Mouse (Mus musculus) kidney, postnatal 10 days (tissue): ENCODE results near the gene Ngp.
"Not testable (repeated sequence)": the region's sequence is repeated elsewhere in the genome, so short reads cannot be mapped to it uniquely, and the experiment has no call there.

Experiments used
- DNase-seq: peaks from one replicate; pipeline ENCODE4 v3.0.0; 2021; ENCODE audit warnings: mixed read lengths

The Ngp gene

GRCm38 (mm10) chr9:110419511-110420112, at the start of gene Ngp:
TSS of gene Ngp (plus strand) at chr9:110419747.
- DNase-seq = no peak

DNA sequence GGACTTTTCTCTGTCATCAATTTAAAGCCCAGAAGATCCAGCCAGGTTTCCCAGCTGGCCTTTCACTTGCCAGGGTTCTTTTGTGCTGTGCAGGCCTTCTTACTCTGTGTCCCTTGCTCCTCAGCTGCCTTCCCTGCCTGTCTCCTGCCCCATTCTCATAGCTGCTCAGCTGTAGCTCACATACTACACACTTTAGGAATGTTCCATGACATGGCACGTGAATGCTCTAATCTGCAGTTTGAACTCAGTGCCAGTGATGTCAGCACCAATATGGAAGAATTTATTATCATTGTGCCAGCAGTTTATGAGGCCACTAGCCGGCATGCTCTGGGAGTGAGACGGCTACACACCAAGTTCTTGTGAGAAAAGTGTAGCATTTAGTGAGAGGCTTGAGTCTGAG, 49.7 kb upstream of the Ngp start:
- DNase-seq = no peak

- no peak for DNase-seq
Observed at GRCm38 (mm10) chr9:110373871-110374270, 45.7 kb upstream of the Ngp start.

GRCm38 (mm10) chr9:110375668-110376067, 43.9 kb upstream of the Ngp start:
- no peak for DNase-seq

- not testable (repeated sequence) for DNase-seq
Observed at GRCm38 (mm10) chr9:110377655-110378054, 41.9 kb upstream of the Ngp start.

DNA sequence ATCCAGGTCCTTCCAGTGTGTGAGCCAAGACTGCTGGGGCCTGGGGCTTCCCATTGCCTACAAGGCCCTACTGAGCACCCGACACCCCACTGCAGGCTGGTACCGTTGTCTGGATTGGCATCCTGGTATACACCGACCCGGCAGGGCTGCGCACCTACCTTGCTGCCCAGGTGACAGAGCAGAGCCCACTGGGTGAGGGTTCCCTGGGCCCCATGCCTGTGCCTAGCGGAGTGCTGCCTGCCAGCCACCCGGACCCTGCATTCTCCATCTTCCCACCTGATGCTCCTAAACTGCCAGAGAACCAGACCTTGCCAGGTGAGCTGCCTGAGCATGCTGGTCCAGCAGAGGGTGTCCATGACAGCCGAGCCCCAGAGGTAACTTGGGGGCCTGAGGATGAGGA, 40.2 kb upstream of the Ngp start:
- DNase-seq = no peak

GRCm38 (mm10) chr9:110380662-110381061, 38.9 kb upstream of the Ngp start:
- no peak for DNase-seq

GRCm38 (mm10) chr9:110381292-110381691, 38.3 kb upstream of the Ngp start:
- DNase-seq = no peak

- no peak for DNase-seq
Observed at GRCm38 (mm10) chr9:110384369-110384929, 35.1 kb upstream of the Ngp start.

DNA sequence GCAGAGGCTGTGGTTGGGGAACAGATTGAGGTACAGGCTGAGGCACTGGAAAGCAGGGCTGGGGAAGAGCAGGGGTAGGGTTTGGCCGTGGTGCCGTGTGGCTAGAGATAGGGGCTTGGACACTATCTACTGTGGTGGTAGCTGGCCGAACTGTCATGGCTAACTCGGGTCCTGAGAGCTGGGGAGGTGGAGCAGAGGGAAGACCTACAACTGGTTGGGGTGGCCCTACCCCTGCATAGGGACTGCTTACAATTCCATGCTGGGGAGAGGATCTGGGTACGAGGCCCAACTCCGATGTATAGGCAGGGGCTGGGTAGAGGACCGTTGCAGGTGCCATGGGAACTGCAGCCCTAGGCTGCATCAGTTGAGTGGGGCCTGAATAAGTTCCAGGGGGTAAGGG, 31.5 kb upstream of the Ngp start:
- DNase-seq = no peak

DNA sequence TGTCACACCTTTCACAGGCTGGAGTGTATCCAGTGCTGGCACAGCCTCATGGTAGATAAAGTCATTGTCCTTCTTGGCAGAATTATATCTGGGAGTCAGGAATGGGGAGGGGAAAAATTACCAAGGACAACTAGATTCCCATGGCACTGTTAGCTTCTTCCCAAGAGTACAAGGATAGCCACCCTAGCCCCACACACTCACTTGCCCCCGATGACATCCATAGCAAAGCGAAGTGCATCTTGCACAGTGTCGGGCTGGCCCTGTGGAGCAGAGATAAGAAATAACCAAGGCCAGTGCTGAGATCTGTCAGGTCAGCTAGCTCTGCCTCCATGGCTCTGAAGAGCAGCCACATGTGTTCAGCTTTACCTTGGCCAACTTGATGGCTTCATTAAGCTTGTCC, 28.7 kb upstream of the Ngp start:
- DNase-seq = no peak

- DNase-seq = no peak
Observed at GRCm38 (mm10) chr9:110393295-110393694, 26.3 kb upstream of the Ngp start.

DNA sequence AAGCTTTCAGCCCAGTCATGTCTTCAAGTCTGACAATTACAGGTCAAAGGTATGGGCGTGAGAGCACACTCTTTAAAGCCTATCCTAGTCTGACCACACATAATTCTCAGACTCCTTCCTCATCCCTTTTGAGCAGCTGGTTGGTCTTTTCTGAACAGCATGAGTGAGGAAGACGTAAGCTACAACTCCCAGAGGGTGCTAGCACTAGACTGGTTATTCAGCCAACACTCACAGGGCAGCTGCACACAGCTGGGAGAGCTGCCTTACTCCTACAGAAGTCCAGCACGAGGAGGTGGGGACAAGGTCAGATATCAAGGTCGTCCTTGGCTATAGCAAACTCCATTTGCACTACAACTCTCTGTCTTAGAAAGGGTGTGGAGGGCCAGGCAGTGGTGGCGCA, 18.9 kb upstream of the Ngp start:
- peak; percentile 78 for DNase-seq

DNA sequence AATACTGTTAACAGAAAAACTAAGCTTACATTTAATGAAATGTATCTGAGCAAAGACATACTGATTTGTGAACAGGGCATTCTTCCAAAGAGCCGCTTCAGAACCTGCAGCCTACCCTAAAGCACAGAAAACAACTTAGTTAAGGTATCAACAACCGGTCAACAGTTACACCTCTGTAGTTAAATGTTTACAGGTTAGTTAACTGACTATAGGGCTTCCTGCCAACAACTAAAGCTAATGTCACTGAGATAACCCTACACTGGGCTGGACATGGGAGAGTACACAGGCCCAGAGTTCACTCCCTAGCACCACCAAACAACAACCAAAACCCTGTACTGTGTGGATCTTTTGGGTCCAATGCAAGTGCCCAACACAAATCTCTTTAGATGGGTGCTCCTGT, 16.8 kb upstream of the Ngp start:
- DNase-seq = no peak

DNA sequence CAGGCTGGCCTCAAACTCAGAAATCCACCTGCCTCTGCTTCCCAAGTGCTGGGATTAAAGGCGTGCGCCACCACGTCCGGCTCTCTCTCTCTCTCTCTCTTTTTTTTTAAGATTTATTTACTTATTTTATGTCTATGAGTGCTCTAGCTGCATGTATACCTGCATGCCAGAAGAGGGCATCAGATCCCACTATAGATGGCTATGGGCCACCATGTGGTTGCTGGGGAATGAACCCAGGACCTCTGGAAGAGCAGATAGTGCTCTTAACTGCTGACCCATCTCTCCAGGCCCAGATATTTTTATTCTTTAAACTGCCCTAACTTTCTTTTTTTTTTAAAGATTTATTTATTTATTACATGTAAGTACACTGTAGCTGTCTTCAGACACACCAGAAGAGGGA, 16.3 kb upstream of the Ngp start:
- DNase-seq = not testable (repeated sequence)

- no peak for DNase-seq
Observed at GRCm38 (mm10) chr9:110407311-110408098, 12.0 kb upstream of the Ngp start.

DNA sequence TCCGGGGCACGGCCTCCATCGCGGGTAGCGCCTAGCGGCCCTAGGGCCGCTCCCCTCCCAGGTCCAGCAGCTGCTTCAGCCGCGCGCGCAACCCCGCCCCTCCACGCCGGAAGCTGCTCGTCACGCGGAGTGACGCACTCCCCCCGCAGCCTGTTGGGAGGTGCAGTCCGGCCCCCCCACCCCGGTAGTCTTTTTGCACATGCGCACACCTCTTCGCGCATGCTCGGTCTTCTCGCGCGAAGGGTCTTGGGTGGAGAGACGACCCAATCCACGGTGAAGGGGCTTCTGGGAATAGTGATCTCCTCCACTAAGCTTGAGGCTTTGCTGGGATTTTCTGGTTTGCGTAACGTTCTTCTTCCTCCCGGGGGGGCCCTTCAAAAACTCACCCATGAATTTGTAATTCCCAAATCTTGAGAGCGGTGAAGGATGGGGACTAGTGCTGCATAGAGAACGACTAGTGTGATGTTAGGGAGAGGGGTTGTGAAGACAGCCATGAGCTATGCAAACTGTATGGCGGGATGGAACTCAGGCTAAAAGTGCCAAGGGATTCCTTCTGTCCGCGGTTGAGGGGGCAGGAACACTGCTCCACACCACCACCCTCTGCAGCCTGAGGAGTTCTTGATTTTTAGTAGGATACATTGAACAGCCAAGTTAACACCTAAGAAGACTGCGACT, 11.3 kb upstream of the Ngp start, which contains the start of gene Ptpn23:
TSS of gene Ptpn23 (minus strand) at position 115 of the 675 bp plus-strand sequence.
- DNase-seq = peak; percentile 98

GRCm38 (mm10) chr9:110410908-110411887, 8.3 kb upstream of the Ngp start:
- DNase-seq = peak; percentile 91

GRCm38 (mm10) chr9:110412926-110413325, 6.6 kb upstream of the Ngp start:
- DNase-seq = peak; percentile 44

DNA sequence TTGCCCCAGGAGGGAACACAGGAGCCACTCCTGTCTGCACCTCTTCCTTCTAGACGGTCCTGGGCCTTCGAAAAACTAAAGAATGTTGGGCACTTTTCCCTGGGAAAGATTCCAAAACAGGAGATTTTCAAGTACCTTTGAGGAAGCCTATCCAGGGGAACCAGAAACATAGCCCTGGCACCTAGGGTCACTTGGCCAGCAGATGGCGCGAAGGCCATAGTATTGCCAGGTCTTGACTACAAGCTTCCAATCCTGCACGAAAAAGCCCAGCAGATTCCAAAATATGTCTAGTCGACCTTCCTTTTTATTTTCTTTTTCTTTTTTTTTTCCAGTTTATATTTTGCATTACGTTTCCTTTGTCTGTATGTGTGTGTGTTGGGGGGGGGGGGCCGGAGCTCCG, 5.8 kb upstream of the Ngp start:
- peak; percentile 74 for DNase-seq

- DNase-seq = no peak
Observed at GRCm38 (mm10) chr9:110431241-110431640, 11.7 kb downstream of the Ngp start.

GRCm38 (mm10) chr9:110433045-110433444, 13.5 kb downstream of the Ngp start:
- no peak for DNase-seq
